Mouse (Mus musculus) spleen, adult 12 weeks (tissue): ENCODE measurements around the gene Upk3b.
A peak's percentile ranks its signal among the peaks of the same experiment; 100 is the strongest.
"Not testable (repeated sequence)": the region's sequence is repeated elsewhere in the genome, so short reads cannot be mapped to it uniquely, and the experiment has no call there.

Source experiments
- DNase-seq: peaks from one replicate; pipeline ENCODE4 v3.0.0; 2022; ENCODE audit warnings: low spot score

Upk3b gene

GRCm38 (mm10) chr5:136035285-136035684 is 3.0 kb upstream of the Upk3b start:
- DNase-seq = no peak

- DNase-seq = no peak
These were observed 1.6 kb upstream of the Upk3b start for GRCm38 (mm10) chr5:136036667-136037066.

DNA sequence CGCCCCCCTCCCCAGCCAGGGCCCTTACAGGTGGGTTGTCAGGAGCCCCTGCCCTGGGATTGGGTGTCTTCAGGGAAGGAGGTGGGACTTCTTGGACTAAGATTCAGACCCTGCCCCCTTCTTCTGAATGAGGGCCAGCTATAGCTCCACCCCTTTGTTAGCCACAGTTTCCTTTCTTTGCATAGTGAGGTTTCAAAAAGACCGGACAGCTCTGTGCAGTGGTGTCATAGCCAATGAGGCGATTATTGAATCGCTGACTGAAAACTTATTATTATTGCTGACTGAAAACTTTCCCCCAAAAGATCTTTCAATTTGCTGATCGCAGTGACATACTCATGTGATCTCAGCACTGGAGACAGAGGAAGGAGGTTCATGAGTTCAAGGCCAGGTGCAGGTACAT is 1.9 kb downstream of the Upk3b start:
- DNase-seq = no peak

DNA sequence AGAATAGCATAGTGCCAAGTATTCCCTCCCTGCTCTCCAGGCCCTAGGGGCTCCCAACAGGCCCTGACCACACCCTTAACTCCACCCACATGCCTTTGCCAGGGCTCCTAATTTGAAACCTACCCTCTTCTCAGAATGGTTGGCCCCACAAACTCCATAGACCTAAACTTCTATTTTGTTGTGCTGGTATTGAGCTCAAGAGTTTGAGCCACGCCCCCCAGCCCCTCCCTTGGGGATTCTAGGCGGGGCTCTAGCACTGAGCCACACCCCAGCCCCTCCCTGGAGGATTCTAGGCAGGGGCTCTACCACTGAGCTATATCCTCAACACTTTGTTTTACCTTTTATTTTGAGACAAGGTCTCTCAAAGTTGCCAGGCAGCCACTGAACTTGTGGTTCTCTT is 3.0 kb downstream of the Upk3b start:
- no peak for DNase-seq

- no peak for DNase-seq
These were observed 3.4 kb downstream of the Upk3b start for GRCm38 (mm10) chr5:136041666-136042065.

GRCm38 (mm10) chr5:136044865-136045264 is 6.6 kb downstream of the Upk3b start:
- DNase-seq = no peak

GRCm38 (mm10) chr5:136045408-136045807 is 7.1 kb downstream of the Upk3b start:
- no peak for DNase-seq

GRCm38 (mm10) chr5:136045987-136046386 is 7.7 kb downstream of the Upk3b start:
- DNase-seq = peak; percentile 64

DNA sequence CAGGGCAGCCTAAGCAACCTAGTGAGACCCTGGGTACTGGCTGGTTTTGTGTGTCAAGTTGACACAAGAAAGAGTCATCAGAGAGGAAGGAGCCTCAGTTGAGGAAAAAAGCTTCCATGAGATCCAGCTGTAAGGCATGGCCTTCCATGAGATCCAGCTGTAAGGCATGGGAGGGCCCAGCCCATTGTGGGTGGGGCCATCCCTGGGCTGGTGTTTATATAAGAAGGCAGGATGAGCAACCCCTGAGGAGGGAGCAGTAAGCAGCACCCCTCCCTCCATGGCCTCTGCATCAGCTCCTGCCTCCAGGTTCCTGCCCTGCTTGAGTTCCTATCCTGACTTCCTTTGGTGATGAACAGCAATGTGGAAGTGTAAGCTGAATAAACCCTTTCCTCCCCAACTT is 10.2 kb downstream of the Upk3b start:
- not testable (repeated sequence) for DNase-seq

GRCm38 (mm10) chr5:136049926-136050325 is 11.6 kb downstream of the Upk3b start:
- DNase-seq = no peak

- no peak for DNase-seq
These were observed 13.2 kb downstream of the Upk3b start for GRCm38 (mm10) chr5:136051231-136052085.

DNA sequence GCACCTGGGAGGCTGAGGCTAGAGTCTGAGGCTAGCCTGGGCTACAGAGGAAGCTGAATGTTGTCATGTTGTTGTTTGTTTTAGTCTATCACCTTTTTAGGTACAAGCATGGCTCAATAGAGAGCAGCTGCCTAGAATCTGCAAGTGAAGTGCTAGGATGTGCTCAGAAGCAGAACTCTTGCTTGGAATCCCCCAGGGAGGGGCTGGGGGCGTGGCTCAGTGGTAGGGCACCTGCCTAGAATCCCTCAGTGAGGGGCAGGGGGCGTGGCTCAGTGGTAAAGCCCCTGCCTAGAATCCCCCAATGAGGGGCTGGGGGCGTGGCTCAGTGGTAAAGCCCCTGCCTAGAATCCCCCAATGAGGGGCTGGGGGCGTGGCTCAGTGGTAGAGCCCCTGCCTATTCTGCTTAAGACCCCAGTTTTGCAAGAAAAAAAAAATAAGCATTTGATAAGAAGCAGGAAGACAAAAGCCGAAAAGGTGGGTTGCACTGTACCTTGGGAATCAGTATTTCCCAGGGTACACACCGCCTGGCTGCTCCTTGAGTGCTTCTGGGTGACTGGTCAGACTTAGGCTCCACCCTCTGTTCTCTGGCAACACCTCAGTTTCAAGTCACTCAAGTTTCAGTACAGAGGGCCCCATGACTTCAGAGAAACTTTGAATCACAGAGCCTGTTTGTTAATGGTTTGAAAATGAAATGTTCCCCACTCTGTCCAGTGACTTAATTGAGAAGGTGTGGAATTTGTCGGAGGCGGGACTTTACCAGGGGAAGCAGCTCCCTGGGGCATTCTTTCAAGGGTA is 14.8 kb downstream of the Upk3b start:
- DNase-seq = no peak

DNA sequence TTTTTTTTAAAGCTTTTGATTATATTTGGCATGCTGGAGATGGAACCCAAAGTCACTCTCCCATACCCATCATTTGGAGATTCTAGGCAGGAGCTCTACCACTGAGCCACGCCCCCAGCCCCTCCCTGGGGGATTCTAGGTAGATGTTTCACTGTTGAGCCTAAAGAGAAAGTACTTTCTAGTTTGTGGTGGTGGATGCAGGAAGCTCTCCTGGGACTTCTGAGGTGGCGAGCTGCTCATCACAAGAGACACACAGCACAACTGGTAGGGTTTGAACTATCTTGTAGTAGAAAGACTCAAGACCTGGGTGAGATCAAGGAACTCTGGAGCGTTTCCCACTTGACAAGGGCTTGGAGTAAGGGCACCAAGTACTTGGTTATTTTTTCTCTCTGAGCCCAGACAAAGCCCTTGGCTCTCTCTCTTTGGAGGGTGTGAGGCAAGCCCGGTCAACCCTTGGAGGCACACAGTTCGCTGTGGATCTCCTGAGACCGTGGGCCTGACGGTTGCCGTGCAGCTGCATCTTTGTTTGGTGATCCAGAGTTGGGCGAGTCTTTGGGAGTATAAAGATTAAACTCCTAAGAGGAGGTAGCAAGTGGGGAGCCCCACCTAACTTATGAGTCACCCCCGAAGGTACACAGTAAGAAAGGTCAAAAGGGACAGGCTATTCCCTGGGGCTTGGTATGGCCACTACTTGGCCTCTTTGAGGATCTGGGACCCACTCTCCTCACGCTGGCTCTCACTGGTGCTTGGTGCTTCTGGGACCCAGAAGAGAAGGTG is 16.2 kb downstream of the Upk3b start, which contains the start of gene Upk3bl:
Gene Upk3bl (plus strand): TSS at position 192 of the 777 bp plus-strand sequence.
- no peak for DNase-seq

GRCm38 (mm10) chr5:136056062-136056461 is 17.8 kb downstream of the Upk3b start:
- no peak for DNase-seq

GRCm38 (mm10) chr5:136057085-136057484 is 18.8 kb downstream of the Upk3b start:
- no peak for DNase-seq

DNA sequence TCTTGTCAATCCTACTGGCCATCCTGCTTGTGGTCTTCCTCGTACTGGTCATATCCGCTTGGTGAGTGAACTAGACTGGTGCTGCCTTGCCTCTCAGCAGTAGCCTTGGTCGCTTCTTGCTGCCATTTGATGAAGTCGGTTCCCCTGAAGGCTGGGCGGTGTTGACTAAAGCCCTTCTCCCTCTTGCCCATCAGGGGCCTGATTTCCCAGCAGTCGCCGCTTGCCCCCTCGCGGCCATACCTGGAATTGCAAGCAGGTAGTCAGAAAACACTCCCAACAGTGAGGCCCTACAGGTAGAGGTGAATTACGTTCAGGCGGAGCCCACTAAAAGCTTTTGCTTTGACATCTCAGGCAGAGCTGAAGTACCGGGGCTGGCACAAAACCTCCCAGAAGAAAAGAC is 23.3 kb downstream of the Upk3b start:
- DNase-seq = peak; percentile 56

DNA sequence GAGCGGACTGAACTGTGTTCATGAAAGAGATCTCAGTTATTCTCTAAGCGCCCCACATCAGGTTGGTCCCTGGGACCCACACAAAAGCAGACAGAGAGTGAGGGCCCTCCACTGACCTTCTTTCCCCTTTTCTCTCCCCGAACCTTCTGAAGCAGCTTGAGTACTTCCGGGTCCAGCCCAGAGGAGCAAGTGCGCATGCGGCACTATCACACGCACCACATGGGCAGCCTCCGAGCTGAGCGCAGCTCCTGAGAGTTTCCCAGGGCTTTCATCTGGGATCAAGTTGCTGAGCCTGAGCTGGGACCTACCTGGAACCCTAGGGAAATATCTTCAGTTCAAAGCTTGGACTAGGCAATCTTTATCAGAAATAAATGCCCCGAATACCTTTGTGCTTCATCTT is 25.6 kb downstream of the Upk3b start:
- DNase-seq = no peak

GRCm38 (mm10) chr5:136066404-136067148 is 28.3 kb downstream of the Upk3b start:
- DNase-seq = not testable (repeated sequence)

DNA sequence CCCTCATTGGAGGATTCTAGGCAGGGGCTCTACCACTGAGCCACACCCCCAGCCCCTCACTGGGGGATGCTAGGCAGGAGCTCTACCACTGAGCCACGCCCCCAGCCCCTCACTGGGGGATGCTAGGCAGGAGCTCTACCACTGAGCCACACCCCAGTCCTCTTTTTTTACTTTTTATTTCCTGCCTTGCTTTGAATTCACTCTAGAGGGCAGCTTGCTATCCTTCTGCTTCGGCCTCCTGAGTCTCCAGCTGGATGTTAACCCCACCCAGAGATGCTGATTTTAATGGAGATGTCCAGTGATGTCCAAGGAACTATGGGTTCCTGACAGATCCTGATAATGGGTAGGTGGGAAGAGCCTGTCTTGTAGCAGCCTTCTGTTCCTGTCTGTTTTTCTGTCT is 31.1 kb downstream of the Upk3b start:
- no peak for DNase-seq

- DNase-seq = no peak
These were observed 34.8 kb downstream of the Upk3b start for GRCm38 (mm10) chr5:136073051-136073450.

DNA sequence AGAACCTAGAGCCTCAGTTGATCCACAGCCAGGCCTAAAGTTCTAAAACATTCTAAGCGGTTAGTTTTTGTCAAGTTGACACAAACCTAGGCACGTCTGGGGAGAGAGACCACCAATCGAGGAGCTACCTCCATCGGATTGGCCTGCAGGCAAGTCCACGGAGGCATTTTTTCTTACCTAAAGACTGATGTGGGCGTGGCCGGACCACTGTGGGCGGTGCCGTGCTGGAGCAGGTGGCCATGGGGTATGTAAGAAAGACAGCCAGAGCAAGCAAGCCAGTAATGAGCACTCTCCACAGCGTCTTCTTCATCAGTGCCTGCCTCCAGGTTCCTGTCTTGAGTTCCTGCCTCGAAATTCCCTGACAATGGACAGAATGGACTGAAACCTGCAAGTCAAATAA is 35.2 kb downstream of the Upk3b start:
- no peak for DNase-seq

- DNase-seq = no peak
These were observed 36.8 kb downstream of the Upk3b start for GRCm38 (mm10) chr5:136075076-136075475.
